18 mouse cellular contexts compared by ENCODE assay signal in genomic region chr3:83097586-83097985, GRCm38 (mm10). TPM values are rescaled to one million over a fixed set of nuclear protein-coding genes. Genes with fewer than 3 reads are reported as not detected.
DNase-seq lines count a peak whose midpoint lies in the region; ATAC-seq lines count a peak whose summit lies in the region.
"Had no signal": no experiment of that assay in that cellular context is flagged by ENCODE, and none has a peak within 500 bp of the region (broad histone marks: within the 10 kb centered on the region; RNA-seq: fewer than 3 reads in every experiment).

No protein-coding gene starts in this region.

- no peaks in the 10 kb centered on the region for H3K9me3 ChIP-seq in forebrain, embryonic 12.5 days
- H3K9me3 ChIP-seq in hindbrain, embryonic 15.5 days = no peaks in the 10 kb centered on the region
- no peaks in the 10 kb centered on the region for H3K9me3 ChIP-seq in midbrain, embryonic 16.5 days (replicated peaks; ENCODE audit: control insufficient read depth, low read length, poor library complexity, severe bottlenecking)
- H3K9me3 ChIP-seq: embryonic facial prominence, embryonic 12.5 days; heart, embryonic 13.5 days; liver, embryonic 15.5 days had no signal

- H3K4me2 ChIP-seq in forebrain, embryonic 12.5 days = peak overlapping the region; percentile 50
- peak overlapping the region; percentile 56; the same call in 1 of the 2 replicates for H3K4me2 ChIP-seq in hindbrain, embryonic 15.5 days
- no peak overlapping the region for H3K4me2 ChIP-seq in midbrain, embryonic 16.5 days (ENCODE audit: low read length)

- H3K27ac ChIP-seq in forebrain, embryonic 12.5 days = 0 out of 2 replicates have a peak overlapping the region, but pooled peaks have one; percentile 36
- H3K27ac ChIP-seq in hindbrain, embryonic 15.5 days (replicated peaks) = no peak overlapping the region
- H3K27ac ChIP-seq in midbrain, embryonic 16.5 days (ENCODE audit: low read length) = peak overlapping the region; percentile 42; the same call in 1 of the 2 replicates
- H3K27ac ChIP-seq: embryonic facial prominence, embryonic 12.5 days; heart, embryonic 13.5 days; liver, embryonic 15.5 days had no signal

- 11% methylated on average over 6 of the region's 6 CpGs for WGBS in forebrain, embryonic 12.5 days
- WGBS in hindbrain, embryonic 15.5 days = 22% methylated on average over 6 of the region's 6 CpGs
- WGBS in midbrain, embryonic 16.5 days = 18% methylated on average over 6 of the region's 6 CpGs

- no peak overlapping the region for H3K4me3 ChIP-seq in forebrain, embryonic 12.5 days (replicated peaks)
- no peak overlapping the region for H3K4me3 ChIP-seq in hindbrain, embryonic 15.5 days
- no peak overlapping the region for H3K4me3 ChIP-seq in midbrain, embryonic 16.5 days (ENCODE audit: low read depth, low read length)
- H3K4me3 ChIP-seq: embryonic facial prominence, embryonic 12.5 days; liver, embryonic 15.5 days; megakaryocyte, embryonic 14.5 days had no signal

- peak; percentile 22 for DNase-seq in embryo, embryonic 10.5 days (ENCODE audit: low spot score)
- no peak for DNase-seq in embryo, embryonic 11 days
- no peak for DNase-seq in thymus, postnatal 0 days (ENCODE audit: low spot score)
- DNase-seq in frontal cortex, adult 2 months (ENCODE audit: extremely low spot score in 1 of 2, low spot score in 1 of 2) = no peak
- no peak for DNase-seq in kidney, postnatal 36 days
- DNase-seq: cerebellum, adult 11-12 months; kidney, adult 11 months; kidney, postnatal 25 days; thymus, postnatal 4 days had no signal

- peak; percentile 59; the same call in 1 of the 2 replicates for ATAC-seq in forebrain, embryonic 12.5 days (ENCODE audit: low FRiP score)
- ATAC-seq in hindbrain, embryonic 15.5 days (ENCODE audit: low FRiP score, low read depth) = no peak
- no peak for ATAC-seq in midbrain, embryonic 16.5 days
- ATAC-seq: CD4-positive, CD25-positive, alpha-beta regulatory T cell, adult 4 months; lung, postnatal 0 days had no signal

- H3K9ac ChIP-seq in forebrain, embryonic 12.5 days = no peak overlapping the region
- no peak overlapping the region for H3K9ac ChIP-seq in hindbrain, embryonic 15.5 days
- no peak overlapping the region for H3K9ac ChIP-seq in midbrain, embryonic 16.5 days (ENCODE audit: low read depth, low read length)
- H3K9ac ChIP-seq: embryonic facial prominence, embryonic 12.5 days; liver, embryonic 15.5 days had no signal

- H3K27me3 ChIP-seq in forebrain, embryonic 12.5 days = peaks cover 53% of the 10 kb centered on the region
- no peaks in the 10 kb centered on the region for H3K27me3 ChIP-seq in hindbrain, embryonic 15.5 days
- H3K27me3 ChIP-seq in midbrain, embryonic 16.5 days (ENCODE audit: control insufficient read depth, insufficient read depth, low read depth, low read length) = no peaks in the 10 kb centered on the region
- H3K27me3 ChIP-seq: embryonic facial prominence, embryonic 12.5 days; liver, embryonic 15.5 days; megakaryocyte, embryonic 14.5 days had no signal

- no peaks in the 10 kb centered on the region for H3K36me3 ChIP-seq in forebrain, embryonic 12.5 days (replicated peaks)
- no peaks in the 10 kb centered on the region for H3K36me3 ChIP-seq in hindbrain, embryonic 15.5 days
- H3K36me3 ChIP-seq in midbrain, embryonic 16.5 days (ENCODE audit: control insufficient read depth, insufficient read depth, low read length) = no peaks in the 10 kb centered on the region
- H3K36me3 ChIP-seq: embryonic facial prominence, embryonic 12.5 days; heart, embryonic 13.5 days; liver, embryonic 15.5 days had no signal

- peaks cover 28% of the 10 kb centered on the region for H3K4me1 ChIP-seq in forebrain, embryonic 12.5 days
- peaks cover 28% of the 10 kb centered on the region for H3K4me1 ChIP-seq in hindbrain, embryonic 15.5 days (replicated peaks)
- peaks cover 31% of the 10 kb centered on the region for H3K4me1 ChIP-seq in midbrain, embryonic 16.5 days (ENCODE audit: control insufficient read depth, insufficient read depth, low read length)
- H3K4me1 ChIP-seq: liver, embryonic 15.5 days; megakaryocyte, embryonic 14.5 days had no signal

RNA-seq across cellular contexts. Expression of gene Dchs2, which starts 30.2 kb away (rescaled TPM):
- polyA plus RNA-seq in forebrain, embryonic 12.5 days (2016; fragmentation: Nextera tagmentation; extraction: Ambion mirVana) = 0.12 and 0.15 TPM in 2 replicates
- polyA plus RNA-seq in hindbrain, embryonic 15.5 days (2015; fragmentation: Nextera tagmentation; extraction: Ambion mirVana) = 0.97 and 1.1 TPM in 2 replicates
- polyA plus RNA-seq in midbrain, embryonic 16.5 days (2015; fragmentation: Nextera tagmentation; extraction: Ambion mirVana) = 0.69 and 0.75 TPM in 2 replicates
- 0.08 and 0.12 TPM in 2 replicates for polyA plus RNA-seq in thymus, postnatal 0 days (2015; fragmentation: Nextera tagmentation; extraction: Ambion mirVana)
- 0.53 and 0.64 TPM in 2 replicates for polyA plus RNA-seq in frontal cortex, adult 2 months (2012; rRNA removed)
- polyA plus RNA-seq: CD4-positive, CD25-positive, alpha-beta regulatory T cell, adult 4 months had no signal

RNA-seq across cellular contexts. Expression of gene Plrg1, which starts 42.3 kb away (rescaled TPM):
- 115 and 118 TPM in 2 replicates for polyA plus RNA-seq in forebrain, embryonic 12.5 days (2016; fragmentation: Nextera tagmentation; extraction: Ambion mirVana)
- 92.6 and 99.3 TPM in 2 replicates for polyA plus RNA-seq in hindbrain, embryonic 15.5 days (2015; fragmentation: Nextera tagmentation; extraction: Ambion mirVana)
- 100 and 102 TPM in 2 replicates for polyA plus RNA-seq in midbrain, embryonic 16.5 days (2015; fragmentation: Nextera tagmentation; extraction: Ambion mirVana)
- 94.0 and 96.4 TPM in 2 replicates for polyA plus RNA-seq in thymus, postnatal 0 days (2015; fragmentation: Nextera tagmentation; extraction: Ambion mirVana)
- polyA plus RNA-seq in frontal cortex, adult 2 months (2012; rRNA removed) = 44.6 and 49.6 TPM in 2 replicates

RNA-seq across cellular contexts. Expression of gene Fgb, which starts 47.9 kb away (rescaled TPM):
- polyA plus RNA-seq in forebrain, embryonic 12.5 days (2016; fragmentation: Nextera tagmentation; extraction: Ambion mirVana) = not detected in 2 replicates
- polyA plus RNA-seq in hindbrain, embryonic 15.5 days (2015; fragmentation: Nextera tagmentation; extraction: Ambion mirVana) = 0.19 TPM in 1 of 2 replicates, not detected in the other
- polyA plus RNA-seq in midbrain, embryonic 16.5 days (2015; fragmentation: Nextera tagmentation; extraction: Ambion mirVana) = not detected in 2 replicates
- 0.17 and 0.20 TPM in 2 replicates for polyA plus RNA-seq in thymus, postnatal 0 days (2015; fragmentation: Nextera tagmentation; extraction: Ambion mirVana)
- polyA plus RNA-seq in frontal cortex, adult 2 months (2012; rRNA removed) = 0.08 TPM in 1 of 2 replicates, not detected in the other
- polyA plus RNA-seq: CD4-positive, CD25-positive, alpha-beta regulatory T cell, adult 4 months had no signal
